Mouse (Mus musculus) adrenal gland, postnatal 10 days (tissue): ENCODE measurements around the gene Ncoa6. TPM values are rescaled to one million over a fixed set of nuclear protein-coding genes. Genes with fewer than 3 reads are reported as not detected.
"Not testable (repeated sequence)": the region's sequence is repeated elsewhere in the genome, so short reads cannot be mapped to it uniquely, and the experiment has no call there.

Experiments
- DNase-seq: peaks from one replicate; pipeline ENCODE4 v3.0.0; 2021; ENCODE audit warnings: mixed read lengths
- long read RNA-seq, 2 experiments: library from polyadenylated mRNA; stranded (forward); transcript quantifications; one replicate each; pipeline ENCODE4 v2.0.0; 2021
- total RNA-seq, 2 experiments: library from RNA; stranded (reverse); gene quantifications; 2 replicates each; pipeline ENCODE4 v1.2.3; 2021

The Ncoa6 gene
- 10 to 100 TPM; 33.1 to 44.6 TPM for total RNA-seq
- long read RNA-seq, experiment 1, partial matches to known transcripts: 3 of 13 reads
- long read RNA-seq, experiment 1, other reads (novel, unspliced or antisense): 9 of 13 reads
- long read RNA-seq, experiment 2, partial matches to known transcripts: 0 of 7 reads
- long read RNA-seq, experiment 2, other reads (novel, unspliced or antisense): 7 of 7 reads

- peak; percentile 88 for DNase-seq
Observed at GRCm38 (mm10) chr2:155473570-155474088, at the start of gene Ncoa6. Gene Ncoa6 (minus strand): TSS chr2:155473894.

DNA sequence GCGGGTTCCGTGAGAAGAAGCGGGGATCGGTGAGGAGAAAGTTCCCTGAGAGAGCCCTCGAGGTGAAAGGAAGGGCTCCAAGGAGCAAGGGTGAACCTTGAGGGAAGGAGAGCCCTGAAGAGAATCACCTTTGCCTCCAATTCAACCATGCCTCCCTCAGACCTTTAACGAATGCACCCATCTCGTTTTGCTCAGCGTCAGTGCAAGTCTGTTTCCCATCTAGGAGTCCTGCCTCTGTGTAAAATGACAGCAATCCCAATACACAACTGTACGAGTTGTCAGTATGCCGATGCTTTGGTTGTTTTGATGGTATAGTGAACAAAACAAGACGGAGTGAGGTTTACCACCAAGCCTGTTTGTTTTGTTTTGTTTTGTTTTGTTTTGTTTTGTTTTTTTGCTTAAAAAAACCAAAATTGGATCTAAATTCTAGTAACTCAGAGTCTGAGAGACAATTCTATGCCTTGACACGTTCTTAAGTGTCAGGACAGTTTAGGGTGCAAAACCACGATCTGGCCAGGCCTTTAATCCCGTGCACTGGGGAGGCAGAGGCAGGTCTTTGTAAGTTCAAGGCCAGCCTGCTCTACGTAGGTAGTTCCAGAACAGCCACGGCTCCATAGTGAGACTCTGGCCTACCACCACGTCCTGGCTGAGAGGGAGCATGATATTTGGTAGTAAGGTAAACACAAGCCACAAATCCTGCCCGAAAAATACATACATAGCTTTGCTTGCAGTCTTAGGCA, 45.0 kb upstream of the Ncoa6 start:
- no peak for DNase-seq

GRCm38 (mm10) chr2:155517455-155518423, 44.0 kb upstream of the Ncoa6 start, which contains the start of the genes Acss2 and Ggt7:
Gene Acss2 (plus strand): TSS chr2:155517948.
Gene Ggt7 (minus strand): TSS chr2:155518237.
- DNase-seq: peak; percentile 99

DNA sequence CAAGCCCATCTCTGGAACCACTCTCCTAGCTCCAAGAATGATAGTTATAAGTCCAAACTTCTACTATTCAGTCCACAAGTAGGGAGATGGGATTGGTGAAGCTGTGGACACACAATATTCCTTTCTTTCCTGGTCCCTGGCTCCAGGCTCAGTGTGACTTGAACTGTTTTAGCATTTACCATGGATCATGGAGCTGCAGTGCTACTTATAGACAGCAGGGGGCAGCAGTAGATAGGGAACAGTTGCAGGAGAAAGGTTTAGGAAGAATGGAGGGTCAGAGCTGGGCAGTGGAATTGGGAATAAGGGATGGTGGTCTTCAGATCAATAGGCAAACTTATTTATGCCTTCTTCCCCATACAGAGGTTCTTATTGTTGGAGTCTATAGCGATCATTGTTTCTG, 42.2 kb upstream of the Ncoa6 start:
- peak; percentile 75 for DNase-seq

- DNase-seq: peak; percentile 78
Observed at GRCm38 (mm10) chr2:155514666-155515065, 41.0 kb upstream of the Ncoa6 start.

DNA sequence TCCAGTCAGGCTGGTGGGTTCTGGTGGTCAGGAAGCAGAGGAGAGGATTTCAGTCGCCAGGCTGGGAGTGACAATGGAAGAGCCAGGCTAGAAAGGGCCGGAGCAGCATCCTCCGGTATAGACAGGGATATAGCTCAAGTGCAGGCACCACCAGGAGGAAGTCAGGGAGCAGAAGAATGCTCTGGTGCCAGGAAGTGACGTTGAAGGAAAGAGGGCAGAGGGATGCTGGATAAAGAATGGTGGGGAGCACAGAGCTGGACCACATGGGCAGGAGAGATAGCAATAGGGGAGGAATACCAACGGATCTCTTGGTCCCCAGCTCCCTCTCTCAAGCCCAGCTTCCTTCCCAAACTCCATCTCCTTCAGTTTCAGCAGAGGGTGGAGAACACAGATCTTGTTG, 39.8 kb upstream of the Ncoa6 start:
- DNase-seq: no peak

GRCm38 (mm10) chr2:155512479-155512878, 38.8 kb upstream of the Ncoa6 start:
- peak; percentile 74 for DNase-seq

DNA sequence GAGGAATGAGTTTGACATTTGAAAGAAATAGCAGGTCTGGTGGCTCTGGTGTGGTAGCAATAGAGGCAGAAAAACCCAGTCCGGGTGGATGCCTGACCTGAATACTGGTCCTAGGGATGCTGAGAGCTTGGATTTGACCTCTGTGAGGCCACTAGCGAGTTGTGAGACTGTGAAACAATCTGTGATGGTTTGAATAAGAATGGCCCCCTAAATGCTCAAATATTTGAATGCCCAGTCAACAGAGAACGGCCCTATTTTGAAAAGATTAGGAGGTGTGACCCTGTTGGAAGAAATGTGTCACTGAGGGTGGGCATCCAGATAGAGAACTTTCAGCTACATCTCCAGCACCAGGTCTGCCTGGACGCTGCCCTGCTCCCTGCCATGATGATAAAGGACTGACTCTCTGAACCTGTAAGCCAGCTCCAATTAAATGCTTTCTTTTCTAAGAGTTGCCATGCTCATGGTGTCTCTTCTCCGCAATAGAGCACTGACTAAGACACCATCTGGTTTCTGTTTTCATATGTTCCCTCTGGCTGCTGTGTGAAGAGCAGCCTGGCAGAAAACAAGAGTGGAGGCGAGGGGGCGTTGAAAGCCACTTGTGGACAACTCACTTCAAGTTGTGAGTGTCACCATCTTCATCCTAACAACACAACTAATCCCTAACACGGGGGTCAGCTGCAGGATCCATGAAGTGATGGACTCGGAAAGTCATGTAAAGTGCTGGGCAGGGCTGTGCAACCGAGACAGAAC, 34.2 kb upstream of the Ncoa6 start:
- no peak for DNase-seq

- no peak for DNase-seq
Observed at GRCm38 (mm10) chr2:155505811-155506210, 32.1 kb upstream of the Ncoa6 start.

GRCm38 (mm10) chr2:155504440-155505355, 31.0 kb upstream of the Ncoa6 start:
- DNase-seq: no peak

- DNase-seq: no peak
Observed at GRCm38 (mm10) chr2:155502596-155502995, 28.9 kb upstream of the Ncoa6 start.

GRCm38 (mm10) chr2:155490998-155491397, 17.3 kb upstream of the Ncoa6 start:
- no peak for DNase-seq

DNA sequence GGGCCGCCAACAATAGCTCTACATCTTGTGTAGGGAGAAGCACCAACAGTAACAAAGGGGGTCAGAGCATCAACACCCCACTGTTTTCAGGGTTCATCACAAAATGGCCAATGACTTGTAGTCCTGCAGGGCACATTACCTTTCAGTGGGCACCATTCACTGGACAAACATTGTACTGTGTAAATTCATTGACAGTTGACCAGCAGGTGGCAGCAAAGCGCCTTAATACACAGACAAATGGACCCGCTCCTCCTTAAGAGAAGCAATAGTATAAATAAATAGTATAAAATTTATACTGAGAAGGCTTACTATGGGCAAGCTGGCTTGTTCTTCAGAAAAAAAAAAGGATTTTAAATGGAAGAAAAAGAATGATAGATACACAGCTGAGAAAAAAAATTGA, 8.3 kb upstream of the Ncoa6 start:
- peak; percentile 76 for DNase-seq

DNA sequence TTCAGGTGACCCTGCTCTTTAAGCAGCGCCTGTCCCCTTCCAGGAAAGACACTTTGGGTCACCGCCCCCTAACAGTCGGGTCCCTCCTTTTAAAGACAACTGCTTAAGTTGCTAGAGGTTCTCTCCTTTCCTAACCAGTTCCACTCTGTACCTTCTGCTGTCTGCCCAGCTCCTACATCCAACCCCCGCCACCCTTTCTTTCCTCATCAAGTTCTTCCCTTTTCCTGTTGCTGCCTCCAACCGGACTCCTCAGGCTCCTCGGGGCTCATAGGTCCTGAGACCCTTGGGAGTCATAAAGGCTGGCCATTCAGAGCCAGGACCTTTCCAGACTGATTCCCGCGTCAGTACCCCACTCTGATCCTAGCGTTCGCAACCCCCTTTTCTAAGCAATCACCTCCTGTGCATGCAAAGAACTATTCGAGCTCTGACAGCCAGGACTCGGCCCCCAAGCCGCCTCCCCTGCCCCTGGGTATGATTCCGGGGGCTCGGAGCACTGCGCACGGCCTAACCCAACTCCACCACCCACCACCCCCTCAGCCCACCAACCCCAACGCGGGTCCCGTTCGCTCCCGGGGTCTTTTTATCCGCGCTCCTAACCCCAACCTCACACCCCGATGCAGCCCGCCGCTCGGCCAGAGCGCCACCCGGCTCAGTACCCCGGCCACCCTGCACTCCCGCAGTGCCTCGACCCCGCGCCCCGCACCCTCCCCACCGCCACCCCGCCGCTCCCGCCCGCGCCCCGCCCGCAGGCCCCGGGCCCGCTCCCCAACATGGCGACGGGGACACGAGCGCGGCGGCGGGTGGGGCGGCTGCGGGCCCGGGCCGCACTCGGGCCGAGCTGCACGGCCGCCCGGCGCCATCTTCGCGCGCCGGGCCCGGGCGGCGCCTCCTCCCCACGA, 774 bp downstream of the Ncoa6 start:
- DNase-seq: peak; percentile 70

DNA sequence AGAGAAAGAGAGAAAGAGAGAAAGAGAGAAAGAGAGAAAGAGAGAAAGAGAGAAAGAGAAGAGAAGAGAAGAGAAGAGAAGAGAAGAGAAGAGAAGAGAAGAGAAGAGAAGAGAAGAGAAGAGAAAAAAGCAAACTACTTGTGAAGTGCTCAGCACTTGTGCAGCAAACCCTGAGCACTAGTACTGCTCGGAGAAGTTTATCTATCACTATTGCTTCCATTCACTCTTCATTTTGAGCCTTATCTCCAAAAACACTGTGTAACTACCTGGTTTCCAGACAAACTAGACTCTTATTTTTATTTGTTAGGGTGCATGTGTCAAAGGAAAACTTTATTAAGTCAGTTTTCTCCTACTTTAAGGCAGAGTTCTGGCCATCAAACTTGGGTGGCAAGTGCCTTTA, 6.8 kb downstream of the Ncoa6 start:
- DNase-seq: no peak

DNA sequence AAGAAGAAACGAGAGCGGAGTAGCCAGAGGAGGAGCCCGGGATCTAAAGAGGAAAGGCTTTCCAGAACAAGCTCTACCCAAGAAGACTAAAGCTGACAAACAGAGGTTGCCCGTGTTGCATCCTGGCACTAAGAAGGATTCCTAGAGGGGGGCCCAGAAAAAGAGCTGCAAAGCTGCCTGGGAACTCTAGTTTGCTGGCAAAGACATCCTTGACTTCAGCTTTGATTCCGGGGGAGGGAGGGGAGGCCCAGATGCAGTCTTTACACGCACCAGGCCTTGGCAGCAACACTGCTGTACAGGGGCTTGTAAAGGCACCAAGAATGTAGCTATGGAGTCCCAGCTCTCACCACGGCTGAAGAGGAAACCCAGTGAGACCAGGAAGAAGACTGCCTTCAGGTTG, 20.1 kb downstream of the Ncoa6 start:
- DNase-seq: no peak

- DNase-seq: no peak
Observed at GRCm38 (mm10) chr2:155451256-155451655, 22.4 kb downstream of the Ncoa6 start.

- DNase-seq: not testable (repeated sequence)
Observed at GRCm38 (mm10) chr2:155447906-155448305, 25.8 kb downstream of the Ncoa6 start.

DNA sequence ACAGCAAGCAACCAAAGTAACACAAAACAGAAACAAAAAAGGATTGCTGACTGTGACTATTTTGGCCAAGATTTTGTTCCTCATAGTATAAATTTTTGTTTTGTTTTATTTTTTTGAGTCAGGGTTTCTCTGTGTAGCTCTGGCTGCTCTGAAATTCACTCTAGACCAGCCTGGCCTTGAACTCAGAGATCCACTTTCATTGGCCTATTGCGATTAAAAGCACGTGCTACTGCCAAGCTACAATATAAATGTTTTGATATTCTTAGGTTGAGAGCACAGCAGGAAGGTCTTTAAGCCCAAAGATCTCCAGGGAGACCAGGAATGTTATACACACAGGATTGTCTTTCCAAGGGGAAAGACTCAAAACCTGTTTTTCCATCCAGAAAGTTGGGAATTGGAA, 30.2 kb downstream of the Ncoa6 start:
- DNase-seq: no peak
